Comparison of ENCODE assay signal across 16 mouse cellular contexts in genomic region chr12:73012136-73012785, GRCm38 (mm10). TPM values are rescaled to one million over a fixed set of nuclear protein-coding genes. Genes with fewer than 3 reads are reported as not detected.
A peak's percentile ranks its signal among the peaks of the same experiment; 100 is the strongest.
DNase-seq lines count a peak whose midpoint lies in the region; ATAC-seq and TF ChIP-seq lines count a peak whose summit lies in the region.
"Had no signal": no experiment of that assay in that cellular context is flagged by ENCODE, and none has a peak within 500 bp of the region (broad histone marks: within the 10 kb centered on the region; RNA-seq: fewer than 3 reads in every experiment).

No protein-coding gene starts in this region.

- no peaks in the 10 kb centered on the region for H3K36me3 ChIP-seq in intestine, embryonic 15.5 days
- H3K36me3 ChIP-seq in intestine, postnatal 0 days (ENCODE audit: control insufficient read depth, insufficient read depth) = no peaks in the 10 kb centered on the region
- no peaks in the 10 kb centered on the region for H3K36me3 ChIP-seq in heart, embryonic 16.5 days (ENCODE audit: control insufficient read depth, insufficient read depth)
- H3K36me3 ChIP-seq in liver, embryonic 11.5 days (ENCODE audit: control insufficient read depth, insufficient read depth, low read length) = no peaks in the 10 kb centered on the region
- H3K36me3 ChIP-seq in forebrain, embryonic 16.5 days (ENCODE audit: control insufficient read depth, insufficient read depth) = no peaks in the 10 kb centered on the region
- H3K36me3 ChIP-seq: embryonic facial prominence, embryonic 13.5 days had no signal

- DNase-seq in ovary, postnatal 14 days (ENCODE audit: low spot score) = peak; percentile 22
- DNase-seq in ovary, adult 18-20 months (ENCODE audit: low spot score) = no peak
- no peak for DNase-seq in liver, embryonic 11.5 days (ENCODE audit: low spot score)
- no peak for DNase-seq in B cell, adult 2 months
- DNase-seq: adrenal gland, adult 8-10 months; cerebellum, adult 2 months; left cerebral cortex, postnatal 4 days; thymus, adult 2 months had no signal

- TF ChIP-seq CTCF in intestine, postnatal 0 days (IDR thresholded peaks at IDR 0.05; ENCODE audit: low read depth) = no peak

- no peak overlapping the region for H3K27ac ChIP-seq in intestine, embryonic 15.5 days
- no peak overlapping the region for H3K27ac ChIP-seq in intestine, postnatal 0 days (ENCODE audit: low read depth, low read length)
- H3K27ac ChIP-seq in heart, embryonic 16.5 days (ENCODE audit: low read length) = peak overlapping the region; percentile 49
- no peak overlapping the region for H3K27ac ChIP-seq in liver, embryonic 11.5 days (ENCODE audit: low read depth, low read length)
- H3K27ac ChIP-seq in forebrain, embryonic 16.5 days (ENCODE audit: low read length) = no peak overlapping the region
- H3K27ac ChIP-seq: embryonic facial prominence, embryonic 13.5 days; hindbrain, embryonic 14.5 days; macrophage had no signal

- no peaks in the 10 kb centered on the region for H3K9me3 ChIP-seq in intestine, embryonic 15.5 days
- no peaks in the 10 kb centered on the region for H3K9me3 ChIP-seq in intestine, postnatal 0 days (ENCODE audit: control insufficient read depth)
- no peaks in the 10 kb centered on the region for H3K9me3 ChIP-seq in heart, embryonic 16.5 days (replicated peaks; ENCODE audit: control insufficient read depth, low read length)
- no peaks in the 10 kb centered on the region for H3K9me3 ChIP-seq in liver, embryonic 11.5 days (ENCODE audit: control insufficient read depth, low read length)
- no peaks in the 10 kb centered on the region for H3K9me3 ChIP-seq in forebrain, embryonic 16.5 days (ENCODE audit: control insufficient read depth, low read length)
- H3K9me3 ChIP-seq: embryonic facial prominence, embryonic 13.5 days had no signal

- WGBS in intestine, embryonic 15.5 days = 26% methylated on average over 10 of the region's 10 CpGs
- 38% methylated on average over 10 of the region's 10 CpGs for WGBS in intestine, postnatal 0 days
- 28% methylated on average over 10 of the region's 10 CpGs for WGBS in heart, embryonic 16.5 days
- WGBS in liver, embryonic 11.5 days = 47% methylated on average over 10 of the region's 10 CpGs
- 53% methylated on average over 10 of the region's 10 CpGs for WGBS in forebrain, embryonic 16.5 days

- H3K9ac ChIP-seq in intestine, embryonic 15.5 days = no peak overlapping the region
- H3K9ac ChIP-seq in intestine, postnatal 0 days (ENCODE audit: low read depth, low read length) = no peak overlapping the region
- no peak overlapping the region for H3K9ac ChIP-seq in heart, embryonic 16.5 days (ENCODE audit: low read length)
- no peak overlapping the region for H3K9ac ChIP-seq in liver, embryonic 11.5 days (ENCODE audit: low read depth, low read length)
- H3K9ac ChIP-seq in forebrain, embryonic 16.5 days (replicated peaks; ENCODE audit: low read depth, low read length) = no peak overlapping the region
- H3K9ac ChIP-seq: embryonic facial prominence, embryonic 13.5 days; hindbrain, embryonic 14.5 days had no signal

- H3K27me3 ChIP-seq in intestine, embryonic 15.5 days (replicated peaks) = no peaks in the 10 kb centered on the region
- 0 out of 2 replicates have a peak, but pooled peaks cover 3% of the 10 kb centered on the region for H3K27me3 ChIP-seq in intestine, postnatal 0 days (replicated peaks; ENCODE audit: control insufficient read depth, insufficient read depth, low read length)
- H3K27me3 ChIP-seq in heart, embryonic 16.5 days (ENCODE audit: control insufficient read depth, insufficient read depth, low read length) = no peaks in the 10 kb centered on the region
- H3K27me3 ChIP-seq in liver, embryonic 11.5 days (replicated peaks; ENCODE audit: control insufficient read depth, insufficient read depth, low read length) = no peaks in the 10 kb centered on the region
- no peaks in the 10 kb centered on the region for H3K27me3 ChIP-seq in forebrain, embryonic 16.5 days (replicated peaks; ENCODE audit: control insufficient read depth, insufficient read depth, low read length)
- H3K27me3 ChIP-seq: embryonic facial prominence, embryonic 13.5 days had no signal

- H3K4me2 ChIP-seq in intestine, embryonic 15.5 days (replicated peaks) = peak overlapping the region; percentile 11; the same call in 1 of the 2 replicates
- no peak overlapping the region for H3K4me2 ChIP-seq in intestine, postnatal 0 days (replicated peaks; ENCODE audit: low read depth)
- 0 out of 2 replicates have a peak overlapping the region, but pooled peaks have one; percentile 19 for H3K4me2 ChIP-seq in heart, embryonic 16.5 days (ENCODE audit: low read depth, low read length)
- H3K4me2 ChIP-seq in liver, embryonic 11.5 days = no peak overlapping the region
- H3K4me2 ChIP-seq in forebrain, embryonic 16.5 days (ENCODE audit: low read length) = no peak overlapping the region
- H3K4me2 ChIP-seq: embryonic facial prominence, embryonic 13.5 days; hindbrain, embryonic 14.5 days had no signal

- ATAC-seq in intestine, embryonic 15.5 days = no peak
- no peak for ATAC-seq in intestine, postnatal 0 days
- peak; percentile 45 for ATAC-seq in heart, embryonic 16.5 days (replicated peaks; ENCODE audit: extremely low read depth, insufficient read depth, low FRiP score)
- ATAC-seq in liver, embryonic 11.5 days (replicated peaks; ENCODE audit: low FRiP score) = no peak
- no peak for ATAC-seq in forebrain, embryonic 16.5 days

- H3K4me1 ChIP-seq in intestine, embryonic 15.5 days (replicated peaks) = 0 out of 2 replicates have a peak, but pooled peaks cover 2% of the 10 kb centered on the region
- no peaks in the 10 kb centered on the region for H3K4me1 ChIP-seq in intestine, postnatal 0 days (replicated peaks; ENCODE audit: control insufficient read depth, insufficient read depth, low read length)
- H3K4me1 ChIP-seq in heart, embryonic 16.5 days (ENCODE audit: control insufficient read depth, insufficient read depth, low read length) = peaks cover 2% of the 10 kb centered on the region; the same call in 1 of the 2 replicates
- no peaks in the 10 kb centered on the region for H3K4me1 ChIP-seq in liver, embryonic 11.5 days (replicated peaks; ENCODE audit: control insufficient read depth, insufficient read depth, low read length)
- H3K4me1 ChIP-seq in forebrain, embryonic 16.5 days (replicated peaks; ENCODE audit: control insufficient read depth, insufficient read depth, low read length) = no peaks in the 10 kb centered on the region

- no peak overlapping the region for H3K4me3 ChIP-seq in intestine, embryonic 15.5 days (replicated peaks)
- H3K4me3 ChIP-seq in intestine, postnatal 0 days (ENCODE audit: low read depth, low read length) = no peak overlapping the region
- H3K4me3 ChIP-seq in heart, embryonic 16.5 days (ENCODE audit: low read length) = no peak overlapping the region
- H3K4me3 ChIP-seq in liver, embryonic 11.5 days (ENCODE audit: low read depth, low read length) = no peak overlapping the region
- H3K4me3 ChIP-seq in forebrain, embryonic 16.5 days (replicated peaks; ENCODE audit: low read length) = no peak overlapping the region
- H3K4me3 ChIP-seq: embryonic facial prominence, embryonic 13.5 days had no signal

RNA-seq across cellular contexts. Expression of gene Six1, which starts 41.4 kb away (rescaled TPM):
- polyA plus RNA-seq in intestine, embryonic 15.5 days (2015; fragmentation: Nextera tagmentation; extraction: Ambion mirVana) = 0.19 and 0.40 TPM in 2 replicates
- polyA plus RNA-seq in intestine, postnatal 0 days (2015; fragmentation: Nextera tagmentation; extraction: Ambion mirVana) = not detected in 2 replicates
- polyA plus RNA-seq in heart, embryonic 16.5 days (2015; fragmentation: Nextera tagmentation; extraction: Ambion mirVana) = 2.1 and 4.5 TPM in 2 replicates
- 2.0 and 2.2 TPM in 2 replicates for polyA plus RNA-seq in liver, embryonic 11.5 days (2014; fragmentation: Nextera tagmentation; extraction: Ambion mirVana)
- polyA plus RNA-seq in forebrain, embryonic 16.5 days (2015; fragmentation: Nextera tagmentation; extraction: Ambion mirVana) = 0.46 and 0.97 TPM in 2 replicates
- polyA plus RNA-seq: macrophage; small intestine, adult 2 months had no signal

Comparison
In these comparisons a context has a peak if more than half of its experiments do, and no peak if none do; other contexts are left out.
1. H3K4me2 ChIP-seq: peak in intestine, embryonic 15.5 days (single experiment) and heart, embryonic 16.5 days (single experiment); none in intestine, postnatal 0 days (single experiment), liver, embryonic 11.5 days (single experiment) and forebrain, embryonic 16.5 days (single experiment).